Mouse (Mus musculus): ENCODE data around the gene Btnl6.
A peak's percentile ranks its signal among the peaks of the same experiment; 100 is the strongest.
"Not testable (repeated sequence)": the region's sequence is repeated elsewhere in the genome, so short reads cannot be mapped to it uniquely, and the experiment has no call there.

The Btnl6 gene

GRCm38 (mm10) chr17:34517252-34517651 lies at the start of gene Btnl6:
Btnl6 (minus strand) TSS chr17:34517352.
- DNase-seq (ENCODE audit: low spot score): no peak

GRCm38 (mm10) chr17:34564796-34565195 lies 47.6 kb upstream of the Btnl6 start:
- DNase-seq (ENCODE audit: low spot score): no peak

GRCm38 (mm10) chr17:34564003-34564421 lies 46.9 kb upstream of the Btnl6 start, which contains the start of gene Notch4:
Notch4 (plus strand) TSS chr17:34564268.
- DNase-seq (ENCODE audit: low spot score): no peak

- DNase-seq (ENCODE audit: low spot score): no peak
Measured at GRCm38 (mm10) chr17:34563354-34563753, 46.2 kb upstream of the Btnl6 start.

- DNase-seq (ENCODE audit: low spot score): no peak
Measured at GRCm38 (mm10) chr17:34562595-34562994, 45.4 kb upstream of the Btnl6 start.

- no peak for DNase-seq (ENCODE audit: low spot score)
Measured at GRCm38 (mm10) chr17:34561200-34561599, 44.0 kb upstream of the Btnl6 start.

- DNase-seq (ENCODE audit: low spot score): no peak
Measured at GRCm38 (mm10) chr17:34560438-34560837, 43.3 kb upstream of the Btnl6 start.

GRCm38 (mm10) chr17:34559895-34560294 lies 42.7 kb upstream of the Btnl6 start:
- DNase-seq (ENCODE audit: low spot score): no peak

- DNase-seq (ENCODE audit: low spot score): no peak
Measured at GRCm38 (mm10) chr17:34559116-34559515, 42.0 kb upstream of the Btnl6 start.

- no peak for DNase-seq (ENCODE audit: low spot score)
Measured at GRCm38 (mm10) chr17:34557411-34557810, 40.3 kb upstream of the Btnl6 start.

GRCm38 (mm10) chr17:34556406-34556805 lies 39.3 kb upstream of the Btnl6 start:
- no peak for DNase-seq (ENCODE audit: low spot score)

- peak; percentile 91 for DNase-seq (ENCODE audit: low spot score)
Measured at GRCm38 (mm10) chr17:34555483-34555882, 38.3 kb upstream of the Btnl6 start.

GRCm38 (mm10) chr17:34549843-34550242 lies 32.7 kb upstream of the Btnl6 start:
- no peak for DNase-seq (ENCODE audit: low spot score)

GRCm38 (mm10) chr17:34549156-34549555 lies 32.0 kb upstream of the Btnl6 start:
- DNase-seq (ENCODE audit: low spot score): no peak

GRCm38 (mm10) chr17:34547601-34548000 lies 30.4 kb upstream of the Btnl6 start:
- peak; percentile 16 for DNase-seq (ENCODE audit: low spot score)

GRCm38 (mm10) chr17:34546797-34547196 lies 29.6 kb upstream of the Btnl6 start:
- DNase-seq (ENCODE audit: low spot score): no peak

- DNase-seq (ENCODE audit: low spot score): peak; percentile 28
Measured at GRCm38 (mm10) chr17:34543567-34543966, 26.4 kb upstream of the Btnl6 start.

GRCm38 (mm10) chr17:34532671-34533070 lies 15.5 kb upstream of the Btnl6 start:
- no peak for DNase-seq (ENCODE audit: low spot score)

GRCm38 (mm10) chr17:34519001-34519400 lies 1.8 kb upstream of the Btnl6 start:
- no peak for DNase-seq (ENCODE audit: low spot score)

- not testable (repeated sequence) for DNase-seq (ENCODE audit: low spot score)
Measured at GRCm38 (mm10) chr17:34518571-34518970, 1.4 kb upstream of the Btnl6 start.

GRCm38 (mm10) chr17:34517795-34518194 lies 643 bp upstream of the Btnl6 start:
- DNase-seq (ENCODE audit: low spot score): no peak

GRCm38 (mm10) chr17:34516514-34516913 lies 638 bp downstream of the Btnl6 start:
- no peak for DNase-seq (ENCODE audit: low spot score)

- not testable (repeated sequence) for DNase-seq (ENCODE audit: low spot score)
Measured at GRCm38 (mm10) chr17:34511723-34512122, 5.4 kb downstream of the Btnl6 start.

- DNase-seq (ENCODE audit: low spot score): no peak
Measured at GRCm38 (mm10) chr17:34507591-34507990, 9.6 kb downstream of the Btnl6 start.

GRCm38 (mm10) chr17:34497726-34498125 lies 19.4 kb downstream of the Btnl6 start:
- DNase-seq (ENCODE audit: low spot score): not testable (repeated sequence)
